In genomic region chr9:22702065-22702611, GRCm38 (mm10) we compare ENCODE assay signal across 23 mouse cellular contexts.
"Had no signal": no experiment of that assay in that cellular context is flagged by ENCODE, and none has a peak within 500 bp of the region (broad histone marks: within the 10 kb centered on the region; RNA-seq: fewer than 3 reads in every experiment).

No protein-coding gene starts in this region.

- H3K4me3 ChIP-seq: gastrocnemius, adult 2 months; heart, embryonic 10.5 days; heart, embryonic 12.5 days; hindbrain, embryonic 10.5 days; hindbrain, embryonic 12.5 days; intestine, embryonic 15.5 days; layer of hippocampus, adult 2 months; limb, embryonic 10.5 days; limb, embryonic 12.5 days; liver, embryonic 13.5 days; liver, embryonic 15.5 days had no signal

- H3K9me3 ChIP-seq: heart, embryonic 10.5 days; intestine, embryonic 15.5 days; limb, embryonic 10.5 days had no signal

- H3K9ac ChIP-seq: heart, embryonic 12.5 days; hindbrain, embryonic 12.5 days; hindbrain, embryonic 14.5 days; intestine, embryonic 15.5 days; limb, embryonic 12.5 days; liver, embryonic 13.5 days; liver, embryonic 15.5 days had no signal

- H3K4me1 ChIP-seq: heart, embryonic 10.5 days; heart, embryonic 12.5 days; liver, embryonic 15.5 days had no signal

- H3K27ac ChIP-seq: gastrocnemius, adult 2 months; heart, embryonic 10.5 days; hindbrain, embryonic 10.5 days; hindbrain, embryonic 12.5 days; hindbrain, embryonic 14.5 days; intestine, embryonic 15.5 days; layer of hippocampus, adult 2 months; limb, embryonic 10.5 days; limb, embryonic 12.5 days; liver, embryonic 13.5 days; liver, embryonic 15.5 days had no signal

- H3K27me3 ChIP-seq: heart, embryonic 12.5 days; hindbrain, embryonic 12.5 days; intestine, embryonic 15.5 days; liver, embryonic 13.5 days; liver, embryonic 15.5 days had no signal

- DNase-seq: gastrocnemius, adult 2 months; gastrocnemius, postnatal 10 days; gastrocnemius, postnatal 36 days; heart, adult 11 months; heart, postnatal 10 days; heart, postnatal 4 days; kidney, adult 18-20 months; kidney, adult 8-10 months; kidney, postnatal 10 days; kidney, postnatal 25 days; kidney, postnatal 4 days; liver; liver, embryonic 13.5 days had no signal

- H3K36me3 ChIP-seq: heart, embryonic 10.5 days; heart, embryonic 12.5 days; hindbrain, embryonic 10.5 days; hindbrain, embryonic 12.5 days; intestine, embryonic 15.5 days; limb, embryonic 12.5 days; liver, embryonic 13.5 days; liver, embryonic 15.5 days had no signal
